Mouse (Mus musculus): ENCODE results near the gene Clec1b.

The Clec1b gene

GRCm38 (mm10) chr6:129422311-129422710, 25.2 kb downstream of the Clec1b start:
- no peak for DNase-seq

GRCm38 (mm10) chr6:129423040-129423733, 26.1 kb downstream of the Clec1b start:
- peak; percentile 35 for DNase-seq

- DNase-seq: peak; percentile 90
Observed at GRCm38 (mm10) chr6:129423734-129424072, 26.6 kb downstream of the Clec1b start.

GRCm38 (mm10) chr6:129425217-129425616, 28.1 kb downstream of the Clec1b start:
- DNase-seq: no peak

GRCm38 (mm10) chr6:129425812-129426211, 28.7 kb downstream of the Clec1b start:
- DNase-seq: peak; percentile 34

- DNase-seq: no peak
Observed at GRCm38 (mm10) chr6:129427281-129427680, 30.2 kb downstream of the Clec1b start.

GRCm38 (mm10) chr6:129434239-129434638, 37.1 kb downstream of the Clec1b start:
- no peak for DNase-seq

GRCm38 (mm10) chr6:129436025-129436424, 38.9 kb downstream of the Clec1b start:
- no peak for DNase-seq

- no peak for DNase-seq
Observed at GRCm38 (mm10) chr6:129438033-129438432, 40.9 kb downstream of the Clec1b start.

GRCm38 (mm10) chr6:129449743-129450142, 52.6 kb downstream of the Clec1b start:
- no peak for DNase-seq

GRCm38 (mm10) chr6:129451411-129452039, 54.4 kb downstream of the Clec1b start, which contains the start of gene Clec1a:
TSS of gene Clec1a (minus strand) at chr6:129452000.
- peak; percentile 55 for DNase-seq

Measured in kidney, adult 18-20 months (tissue).